Mouse (Mus musculus): ENCODE measurements around the gene Lrp8. TPM values are rescaled to one million over a fixed set of nuclear protein-coding genes. Genes with fewer than 3 reads are reported as not detected.
A peak's percentile ranks its signal among the peaks of the same experiment; 100 is the strongest.

Gene Lrp8
- total and polyA plus RNA-seq, 2 experiments, result 0.09 to 0.11 TPM

DNA sequence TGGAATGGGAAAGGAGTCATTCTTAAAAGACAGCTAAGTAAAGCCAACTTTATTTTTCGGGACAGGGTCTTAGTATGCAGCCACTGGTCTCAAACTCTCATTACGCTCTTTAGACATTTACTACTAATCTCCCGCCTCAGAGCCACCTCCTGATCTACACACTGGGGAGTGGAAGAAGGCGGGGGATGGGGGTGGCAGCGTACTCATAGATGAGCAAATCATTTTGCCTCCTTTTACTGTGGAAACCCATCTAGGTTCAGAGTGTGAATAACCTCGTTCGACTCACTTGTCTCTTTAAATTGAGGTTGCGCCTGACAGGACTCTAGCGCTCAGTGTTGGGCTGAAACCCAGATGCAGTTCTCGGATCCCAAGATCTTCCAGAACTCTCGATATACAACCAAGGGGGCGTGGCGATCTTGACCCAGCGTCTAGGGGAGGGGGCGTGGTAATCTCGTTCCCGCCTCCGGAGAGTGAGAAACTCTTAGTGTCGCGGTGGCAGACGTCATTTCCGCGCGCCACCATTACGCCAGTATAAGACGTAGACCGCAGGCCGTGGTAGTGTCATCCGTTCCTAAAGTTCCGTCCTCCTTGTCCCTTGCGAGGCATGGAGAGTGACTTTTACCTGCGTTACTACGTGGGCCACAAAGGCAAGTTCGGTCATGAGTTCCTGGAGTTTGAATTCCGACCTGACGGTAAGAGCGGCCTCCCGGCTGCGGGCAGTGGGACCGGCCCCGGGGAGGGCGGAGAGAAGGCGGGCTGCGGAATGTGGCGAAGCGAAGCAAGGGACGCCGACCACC lies 77.4 kb downstream of the Lrp8 start, which contains the start of gene Magoh:
TSS of gene Magoh (plus strand) at position 502 of the 797 bp plus-strand sequence.
- Histone ChIP-seq H3K79me2 (ENCODE audit: control insufficient read depth, insufficient read depth, low read length) (peaks cover 11% of the 10 kb centered on the region; the same call in 1 of the 2 replicates), H3K27ac (replicated peaks; ENCODE audit: insufficient read depth, low read depth, low read length) (peak within 1 kb of the TSS; percentile 60), H3K9ac (ENCODE audit: low read depth, low read length) (peak within 1 kb of the TSS; percentile 85), H3K4me1 (ENCODE audit: control insufficient read depth, insufficient read depth, low read length) (peaks cover 4% of the 10 kb centered on the region; the same call in 1 of the 2 replicates), H3K36me3 (ENCODE audit: control insufficient read depth, insufficient read depth, low read length) (peaks cover 20% of the 10 kb centered on the region), H3K4me3 (ENCODE audit: insufficient read depth, low read depth, low read length) (peak within 1 kb of the TSS; percentile 73), H3K27me3 (ENCODE audit: control insufficient read depth, insufficient read depth, low read length) (no peaks in the 10 kb centered on the region)
- TF ChIP-seq POLR2A (IDR thresholded peaks at IDR 0.05; ENCODE audit: extremely low read depth, insufficient read depth, low read length) (peak; percentile 59; the same call in 1 of the 2 replicates), CTCF (IDR thresholded peaks at IDR 0.05; ENCODE audit: low read depth, low read length) (no peak)
- 3% methylated on average over 48 of the region's 48 CpGs for WGBS
- DNase-seq (ENCODE audit: extremely low read depth, low read depth, low spot score), result peak; percentile 86

DNA sequence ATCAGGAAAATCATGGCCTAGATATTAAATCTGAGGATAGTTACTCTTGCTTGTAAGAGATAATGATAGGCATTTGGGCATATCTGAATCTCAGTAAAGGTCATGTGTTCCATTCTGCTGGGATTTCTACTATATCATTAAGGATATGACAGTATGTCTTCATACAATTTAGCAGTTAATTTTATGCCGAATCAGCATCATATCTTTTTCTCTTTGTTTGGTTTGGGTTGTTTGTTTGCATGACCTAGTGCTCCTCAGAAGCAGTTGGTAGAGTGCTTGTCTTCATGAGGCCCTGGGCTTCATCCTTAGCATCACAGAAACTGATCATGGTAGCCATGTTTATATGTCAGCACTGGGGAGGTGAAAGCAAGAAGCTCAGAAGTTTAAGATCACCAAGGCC lies 79.6 kb downstream of the Lrp8 start:
- Histone ChIP-seq H3K4me1 (ENCODE audit: control insufficient read depth, insufficient read depth, low read length) (peaks cover 4% of the 10 kb centered on the region; the same call in 1 of the 2 replicates), H3K36me3 (ENCODE audit: control insufficient read depth, insufficient read depth, low read length) (peaks cover 37% of the 10 kb centered on the region), H3K79me2 (ENCODE audit: control insufficient read depth, insufficient read depth, low read length) (peaks cover 11% of the 10 kb centered on the region; the same call in 1 of the 2 replicates), H3K27ac (replicated peaks; ENCODE audit: insufficient read depth, low read depth, low read length) (no peak overlapping the region), H3K9ac (ENCODE audit: low read depth, low read length) (no peak overlapping the region), H3K27me3 (ENCODE audit: control insufficient read depth, insufficient read depth, low read length) (no peaks in the 10 kb centered on the region), H3K4me3 (ENCODE audit: insufficient read depth, low read depth, low read length) (no peak overlapping the region)
- DNase-seq (ENCODE audit: extremely low read depth, low read depth, low spot score), result no peak
- TF ChIP-seq POLR2A (IDR thresholded peaks at IDR 0.05; ENCODE audit: extremely low read depth, insufficient read depth, low read length) (no peak), CTCF (IDR thresholded peaks at IDR 0.05; ENCODE audit: low read depth, low read length) (no peak)
- 87% methylated on average over 1 of the region's 1 CpGs for WGBS

DNA sequence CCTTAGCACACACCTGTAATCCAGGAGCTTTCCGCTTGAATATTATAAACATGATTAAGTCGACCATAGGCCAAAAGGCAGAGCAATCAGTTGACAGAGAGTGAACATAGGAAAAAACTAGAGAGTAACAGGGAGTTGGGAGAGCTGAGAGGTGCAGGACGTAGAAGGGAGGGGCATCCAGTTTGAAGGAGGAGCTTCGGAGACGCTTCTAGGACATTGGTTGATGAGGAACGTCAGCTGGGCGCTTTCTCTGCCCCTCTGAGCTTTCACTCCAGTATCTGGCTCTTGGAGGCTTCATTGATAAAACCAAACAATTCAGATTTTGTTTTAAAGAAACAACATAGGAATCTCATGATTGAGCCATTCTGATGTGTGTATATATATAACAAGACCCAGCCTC lies 84.3 kb downstream of the Lrp8 start:
- Histone ChIP-seq H3K27me3 (ENCODE audit: control insufficient read depth, insufficient read depth, low read length) (no peaks in the 10 kb centered on the region), H3K4me1 (ENCODE audit: control insufficient read depth, insufficient read depth, low read length) (peaks cover 2% of the 10 kb centered on the region; the same call in 1 of the 2 replicates), H3K79me2 (ENCODE audit: control insufficient read depth, insufficient read depth, low read length) (no peaks in the 10 kb centered on the region), H3K4me3 (ENCODE audit: insufficient read depth, low read depth, low read length) (no peak overlapping the region), H3K9ac (ENCODE audit: low read depth, low read length) (no peak overlapping the region), H3K27ac (replicated peaks; ENCODE audit: insufficient read depth, low read depth, low read length) (no peak overlapping the region), H3K36me3 (ENCODE audit: control insufficient read depth, insufficient read depth, low read length) (peaks cover 41% of the 10 kb centered on the region)
- TF ChIP-seq POLR2A (IDR thresholded peaks at IDR 0.05; ENCODE audit: extremely low read depth, insufficient read depth, low read length) (no peak), CTCF (IDR thresholded peaks at IDR 0.05; ENCODE audit: low read depth, low read length) (no peak)
- DNase-seq (ENCODE audit: extremely low read depth, low read depth, low spot score), result no peak
- 87% methylated on average over 7 of the region's 7 CpGs for WGBS

DNA sequence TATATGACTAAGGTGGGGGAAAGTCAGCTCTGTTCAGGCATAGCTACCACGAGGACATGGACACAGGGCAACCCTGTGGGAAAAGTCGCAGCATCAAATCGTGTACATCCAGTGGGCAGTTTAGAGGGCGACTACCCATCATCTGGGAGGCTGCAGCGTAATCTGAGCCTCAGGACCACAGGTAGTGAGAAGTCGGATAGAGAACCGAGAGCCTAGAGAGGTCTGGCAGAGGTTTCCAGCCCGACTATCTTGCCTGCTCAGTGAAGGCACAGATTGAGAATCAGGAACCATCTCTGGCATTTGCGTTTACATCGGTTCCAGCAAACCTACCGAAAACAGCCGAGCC lies 87.3 kb downstream of the Lrp8 start:
- DNase-seq (ENCODE audit: extremely low read depth, low read depth, low spot score), result no peak
- Histone ChIP-seq H3K27ac (replicated peaks; ENCODE audit: insufficient read depth, low read depth, low read length) (peak overlapping the region; percentile 45), H3K9ac (ENCODE audit: low read depth, low read length) (peak overlapping the region; percentile 65), H3K4me3 (ENCODE audit: insufficient read depth, low read depth, low read length) (peak overlapping the region; percentile 71), H3K79me2 (ENCODE audit: control insufficient read depth, insufficient read depth, low read length) (no peaks in the 10 kb centered on the region), H3K36me3 (ENCODE audit: control insufficient read depth, insufficient read depth, low read length) (peaks cover 25% of the 10 kb centered on the region), H3K27me3 (ENCODE audit: control insufficient read depth, insufficient read depth, low read length) (no peaks in the 10 kb centered on the region), H3K4me1 (ENCODE audit: control insufficient read depth, insufficient read depth, low read length) (peaks cover 5% of the 10 kb centered on the region)
- under 1% methylated on average over 12 of the region's 12 CpGs for WGBS
- TF ChIP-seq CTCF (IDR thresholded peaks at IDR 0.05; ENCODE audit: low read depth, low read length), result no peak
- no peak for TF ChIP-seq POLR2A (IDR thresholded peaks at IDR 0.05; ENCODE audit: extremely low read depth, insufficient read depth, low read length)

DNA sequence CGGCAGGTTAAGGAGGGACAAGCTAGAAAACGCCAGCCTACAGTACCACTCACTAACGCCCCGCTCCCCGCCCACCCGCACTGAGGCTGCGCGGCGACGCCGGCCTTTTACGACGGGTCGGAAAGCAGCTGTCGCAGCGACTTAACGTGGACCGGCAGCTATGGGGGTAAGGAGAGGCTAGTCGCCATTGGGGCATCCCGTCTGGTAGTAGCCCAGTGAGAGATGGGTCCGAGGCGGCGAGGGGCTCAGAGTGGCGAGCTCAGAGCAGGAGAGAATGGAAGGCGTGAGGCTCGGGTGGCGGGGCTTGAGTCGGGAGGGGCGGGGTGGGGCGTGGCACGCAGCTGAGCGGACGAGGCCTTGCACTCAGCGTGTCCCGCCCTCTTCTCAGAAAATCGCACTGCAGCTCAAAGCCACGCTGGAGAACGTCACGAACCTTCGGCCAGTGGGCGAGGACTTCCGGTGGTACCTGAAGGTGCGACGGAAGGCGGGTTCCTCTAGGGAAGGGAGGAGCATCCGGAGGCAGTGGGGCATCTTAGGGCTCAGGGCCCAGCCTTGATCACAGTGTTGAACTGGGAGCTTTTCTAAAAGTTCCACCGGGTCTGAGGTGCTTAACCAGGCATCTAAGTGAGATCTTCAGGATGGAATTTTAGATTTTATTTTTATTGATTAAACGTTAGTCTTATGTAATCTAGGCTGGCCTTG lies 87.8 kb downstream of the Lrp8 start, which contains the start of gene 0610037L13Rik:
TSS of gene 0610037L13Rik (plus strand) at position 83 of the 702 bp plus-strand sequence.
- peak; percentile 41; the same call in 1 of the 2 replicates for TF ChIP-seq POLR2A (IDR thresholded peaks at IDR 0.05; ENCODE audit: extremely low read depth, insufficient read depth, low read length)
- no peak for TF ChIP-seq CTCF (IDR thresholded peaks at IDR 0.05; ENCODE audit: low read depth, low read length)
- no peaks in the 10 kb centered on the region for H3K79me2 ChIP-seq (ENCODE audit: control insufficient read depth, insufficient read depth, low read length)
- DNase-seq (ENCODE audit: extremely low read depth, low read depth, low spot score), result peak; percentile 97
- H3K4me3 ChIP-seq (ENCODE audit: insufficient read depth, low read depth, low read length), result peak within 1 kb of the TSS; percentile 71
- H3K36me3 ChIP-seq (ENCODE audit: control insufficient read depth, insufficient read depth, low read length), result peaks cover 19% of the 10 kb centered on the region
- WGBS, result under 1% methylated on average over 48 of the region's 48 CpGs
- peak within 1 kb of the TSS; percentile 70 for H3K27ac ChIP-seq (replicated peaks; ENCODE audit: insufficient read depth, low read depth, low read length)
- H3K4me1 ChIP-seq (ENCODE audit: control insufficient read depth, insufficient read depth, low read length), result peaks cover 5% of the 10 kb centered on the region
- H3K27me3 ChIP-seq (ENCODE audit: control insufficient read depth, insufficient read depth, low read length), result no peaks in the 10 kb centered on the region
- H3K9ac ChIP-seq (ENCODE audit: low read depth, low read length), result peak within 1 kb of the TSS; percentile 79

All from liver, adult 2 months (tissue).